Mouse (Mus musculus): ENCODE data around the gene Gas7.

Gene Gas7

GRCm38 (mm10) chr11:67632906-67633305 lies 177.7 kb downstream of the Gas7 start:
- DNase-seq: no peak

GRCm38 (mm10) chr11:67633620-67634229 lies 178.5 kb downstream of the Gas7 start:
- DNase-seq: no peak

GRCm38 (mm10) chr11:67636201-67636600 lies 181.0 kb downstream of the Gas7 start:
- no peak for DNase-seq

GRCm38 (mm10) chr11:67636905-67637586 lies 181.8 kb downstream of the Gas7 start:
- no peak for DNase-seq

GRCm38 (mm10) chr11:67638401-67638800 lies 183.2 kb downstream of the Gas7 start:
- DNase-seq: no peak

GRCm38 (mm10) chr11:67640299-67640698 lies 185.1 kb downstream of the Gas7 start:
- no peak for DNase-seq

- DNase-seq: no peak
Measured at GRCm38 (mm10) chr11:67642421-67642820, 187.2 kb downstream of the Gas7 start.

GRCm38 (mm10) chr11:67642835-67643234 lies 187.6 kb downstream of the Gas7 start:
- DNase-seq: no peak

GRCm38 (mm10) chr11:67643465-67643864 lies 188.2 kb downstream of the Gas7 start:
- DNase-seq: no peak

GRCm38 (mm10) chr11:67644632-67645149 lies 189.5 kb downstream of the Gas7 start:
- DNase-seq: no peak

GRCm38 (mm10) chr11:67647745-67648144 lies 192.5 kb downstream of the Gas7 start:
- peak; percentile 69 for DNase-seq

GRCm38 (mm10) chr11:67648651-67649407 lies 193.6 kb downstream of the Gas7 start:
- DNase-seq: peak; percentile 47

- DNase-seq: no peak
Measured at GRCm38 (mm10) chr11:67649971-67650707, 194.9 kb downstream of the Gas7 start.

- DNase-seq: no peak
Measured at GRCm38 (mm10) chr11:67651731-67652130, 196.5 kb downstream of the Gas7 start.

GRCm38 (mm10) chr11:67652194-67652892 lies 197.1 kb downstream of the Gas7 start:
- DNase-seq: peak; percentile 48

- no peak for DNase-seq
Measured at GRCm38 (mm10) chr11:67652893-67653255, 197.6 kb downstream of the Gas7 start.

GRCm38 (mm10) chr11:67653521-67654090 lies 198.4 kb downstream of the Gas7 start:
- no peak for DNase-seq

- DNase-seq: no peak
Measured at GRCm38 (mm10) chr11:67654514-67654913, 199.3 kb downstream of the Gas7 start.

- no peak for DNase-seq
Measured at GRCm38 (mm10) chr11:67655236-67655959, 200.2 kb downstream of the Gas7 start.

- no peak for DNase-seq
Measured at GRCm38 (mm10) chr11:67656366-67656765, 201.1 kb downstream of the Gas7 start.

- DNase-seq: no peak
Measured at GRCm38 (mm10) chr11:67656811-67657210, 201.6 kb downstream of the Gas7 start.

Data from right cerebral cortex, postnatal 14 days (tissue).